Mouse (Mus musculus): ENCODE measurements around the gene Phyhipl.

DNA sequence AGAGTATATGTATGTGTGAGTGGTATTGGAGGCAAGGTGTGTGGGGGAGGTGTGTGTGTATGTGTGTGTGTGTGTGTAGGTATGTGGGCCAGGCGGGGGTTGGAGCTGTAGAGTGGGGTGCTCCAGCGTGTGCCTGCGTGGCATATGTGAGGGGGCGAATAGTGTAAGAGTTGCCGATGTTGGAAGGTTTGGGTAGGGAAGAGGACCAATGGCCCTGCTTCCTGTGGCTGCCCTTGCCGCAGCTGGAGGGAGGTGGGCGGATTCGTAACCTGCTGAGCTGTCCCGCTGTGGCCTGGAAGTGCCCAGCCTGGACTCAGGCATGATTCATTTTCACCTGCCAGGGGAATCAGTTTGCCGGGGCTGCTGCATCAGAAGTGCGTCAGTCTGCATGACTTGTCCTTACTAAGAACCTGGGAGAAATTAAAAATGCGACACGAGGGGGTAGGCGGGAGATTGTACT is 136.1 kb downstream of the Phyhipl start:
- TF ChIP-seq CTCF (conservative IDR thresholded peaks at IDR 0.05 in 1 of 2, IDR thresholded peaks at IDR 0.05 in 1 of 2; ENCODE audit: low read depth in 2 of 2, low read length in 2 of 2) (no peak), HCFC1 (IDR thresholded peaks at IDR 0.05; ENCODE audit: low read depth, low read length) (no peak)

All from CH12.LX (cell line).